Mouse (Mus musculus) CH12.LX (cell line): ENCODE data around the gene Rtp3.

Experiments
- BHLHE40 ChIP-seq: IDR thresholded peaks from 2 replicates; pipeline ENCODE4 v1.6.1; 2011; ENCODE audit warnings: mild to moderate bottlenecking, low read depth, low read length, improper control_type of control experiment
- CHD2 ChIP-seq: IDR thresholded peaks from 2 replicates; pipeline ENCODE4 v1.6.1; 2011; ENCODE audit warnings: low read length, improper control_type of control experiment
- CTCF ChIP-seq, 2 experiments: IDR thresholded peaks in 1 of 2; conservative IDR thresholded peaks in 1 of 2; 2 replicates each; pipeline ENCODE4 v1.5.1; 2011 to 2012; ENCODE audit warnings: low read depth in 2 of 2, low read length in 2 of 2, improper control_type of control experiment in 1 of 2, inconsistent platforms in 1 of 2, mild to moderate bottlenecking in 1 of 2, moderate library complexity in 1 of 2
- ELF1 ChIP-seq: IDR thresholded peaks from 2 replicates; pipeline ENCODE4 v1.6.1; 2014; ENCODE audit warnings: low read depth, mild to moderate bottlenecking, inconsistent platforms, low read length, improper control_type of control experiment
- EP300 ChIP-seq: IDR thresholded peaks from 2 replicates; pipeline ENCODE4 v1.6.1; 2011; ENCODE audit warnings: low read length, improper control_type of control experiment
- ETS1 ChIP-seq: conservative IDR thresholded peaks from 2 replicates; pipeline ENCODE4 v1.6.1; 2012; ENCODE audit warnings: low read depth, mild to moderate bottlenecking, inconsistent platforms, low read length, improper control_type of control experiment, moderate library complexity
- MAX ChIP-seq: IDR thresholded peaks from 2 replicates; pipeline ENCODE4 v1.6.1; 2011; ENCODE audit warnings: low read length, improper control_type of control experiment
- MEF2A ChIP-seq: IDR thresholded peaks from 2 replicates; pipeline ENCODE4 v1.6.1; 2014; ENCODE audit warnings: low read depth, mild to moderate bottlenecking, inconsistent platforms, low read length, improper control_type of control experiment, borderline replicate concordance
- POLR2A ChIP-seq: IDR thresholded peaks from 2 replicates; pipeline ENCODE4 v1.6.1; 2011; ENCODE audit warnings: low read depth, mild to moderate bottlenecking, improper control_type of control experiment, low read length
- SIN3A ChIP-seq: IDR thresholded peaks from 2 replicates; pipeline ENCODE4 v1.6.1; 2012; ENCODE audit warnings: low read length, improper control_type of control experiment, inconsistent platforms

DNA sequence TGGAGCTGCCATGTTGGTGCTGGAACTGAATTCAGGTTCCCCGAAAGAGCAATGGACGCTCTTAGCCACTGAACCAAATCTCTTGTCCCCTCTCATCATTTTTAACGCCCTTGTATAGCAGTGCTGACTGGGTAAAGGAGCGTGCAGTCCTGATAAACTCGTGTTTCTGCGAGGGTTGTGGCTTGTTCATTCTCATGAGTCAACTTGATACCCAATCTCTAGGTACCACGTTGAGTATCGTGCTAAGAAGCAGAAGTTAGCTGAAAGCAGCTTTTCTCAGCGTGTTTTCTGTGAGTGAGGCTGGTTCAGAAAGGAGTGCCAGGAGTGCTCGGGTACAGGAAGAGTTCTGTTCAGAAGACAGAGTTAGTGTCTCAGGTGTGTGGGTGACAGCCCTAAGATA is 36.4 kb upstream of the Rtp3 start:
- TF ChIP-seq CTCF (conservative IDR thresholded peaks at IDR 0.05 in 1 of 2, IDR thresholded peaks at IDR 0.05 in 1 of 2; ENCODE audit: low read depth in 2 of 2, low read length in 2 of 2) (no peak), MAX (no peak), MEF2A (no peak), BHLHE40 (no peak), CHD2 (no peak), EP300 (no peak), ETS1 (no peak), ELF1 (no peak), POLR2A (no peak), SIN3A (no peak)
